Mouse (Mus musculus): Measurements from ENCODE around the gene Gpx3. TPM values are rescaled to one million over a fixed set of nuclear protein-coding genes. Genes with fewer than 3 reads are reported as not detected.

Gpx3 gene
- polyA plus RNA-seq, 1 experiment from 2014 or later: 50.2 TPM

- H3K36me3 ChIP-seq: peaks cover 39% of the 10 kb centered on the region
- 90% methylated on average over 5 of the region's 5 CpGs for WGBS
- H3K4me2 ChIP-seq: no peak overlapping the region
- H3K9ac ChIP-seq: no peak overlapping the region
- H3K27ac ChIP-seq: no peak overlapping the region
- no peaks in the 10 kb centered on the region for H3K27me3 ChIP-seq
- peaks cover 17% of the 10 kb centered on the region for H3K4me1 ChIP-seq (replicated peaks)
- no peak for ATAC-seq (ENCODE audit: low FRiP score)
- no peaks in the 10 kb centered on the region for H3K9me3 ChIP-seq
- no peak overlapping the region for H3K4me3 ChIP-seq
Measured at GRCm38 (mm10) chr11:54907259-54907658, 5.0 kb downstream of the Gpx3 start.

GRCm38 (mm10) chr11:54909273-54909672 is 7.0 kb downstream of the Gpx3 start:
- WGBS: 93% methylated on average over 11 of the region's 11 CpGs
- H3K27me3 ChIP-seq: no peaks in the 10 kb centered on the region
- no peak overlapping the region for H3K4me3 ChIP-seq
- no peak overlapping the region for H3K27ac ChIP-seq
- H3K4me2 ChIP-seq: no peak overlapping the region
- no peak for ATAC-seq (ENCODE audit: low FRiP score)
- peaks cover 3% of the 10 kb centered on the region; the same call in 1 of the 2 replicates for H3K4me1 ChIP-seq (replicated peaks)
- peaks cover 56% of the 10 kb centered on the region for H3K36me3 ChIP-seq
- H3K9me3 ChIP-seq: no peaks in the 10 kb centered on the region
- H3K9ac ChIP-seq: no peak overlapping the region

GRCm38 (mm10) chr11:54910081-54910665 is 7.9 kb downstream of the Gpx3 start:
- H3K4me3 ChIP-seq: no peak overlapping the region
- no peak overlapping the region for H3K9ac ChIP-seq
- H3K27me3 ChIP-seq: no peaks in the 10 kb centered on the region
- no peaks in the 10 kb centered on the region for H3K9me3 ChIP-seq
- H3K4me1 ChIP-seq (replicated peaks): no peaks in the 10 kb centered on the region
- WGBS: 85% methylated on average over 12 of the region's 12 CpGs
- peaks cover 65% of the 10 kb centered on the region for H3K36me3 ChIP-seq
- H3K27ac ChIP-seq: no peak overlapping the region
- ATAC-seq (ENCODE audit: low FRiP score): no peak
- H3K4me2 ChIP-seq: no peak overlapping the region

- Histone ChIP-seq H3K9ac (no peak overlapping the region), H3K4me3 (no peak overlapping the region), H3K27ac (no peak overlapping the region), H3K9me3 (no peaks in the 10 kb centered on the region), H3K4me1 (replicated peaks) (no peaks in the 10 kb centered on the region), H3K27me3 (no peaks in the 10 kb centered on the region), H3K4me2 (no peak overlapping the region), H3K36me3 (peaks cover 73% of the 10 kb centered on the region)
- no peak for ATAC-seq (ENCODE audit: low FRiP score)
- WGBS: 97% methylated on average over 3 of the region's 3 CpGs
Measured at GRCm38 (mm10) chr11:54911201-54911600, 8.9 kb downstream of the Gpx3 start.

GRCm38 (mm10) chr11:54911671-54912502 is 9.6 kb downstream of the Gpx3 start:
- Histone ChIP-seq H3K36me3 (peaks cover 80% of the 10 kb centered on the region), H3K4me1 (replicated peaks) (no peaks in the 10 kb centered on the region), H3K27ac (no peak overlapping the region), H3K9ac (no peak overlapping the region), H3K4me2 (no peak overlapping the region), H3K27me3 (no peaks in the 10 kb centered on the region), H3K4me3 (no peak overlapping the region), H3K9me3 (no peaks in the 10 kb centered on the region)
- no peak for ATAC-seq (ENCODE audit: low FRiP score)
- 96% methylated on average over 7 of the region's 7 CpGs for WGBS

- H3K27me3 ChIP-seq: no peaks in the 10 kb centered on the region
- no peak overlapping the region for H3K4me3 ChIP-seq
- WGBS: 90% methylated on average over 9 of the region's 9 CpGs
- no peaks in the 10 kb centered on the region for H3K4me1 ChIP-seq (replicated peaks)
- ATAC-seq (ENCODE audit: low FRiP score): no peak
- no peak overlapping the region for H3K4me2 ChIP-seq
- H3K9me3 ChIP-seq: no peaks in the 10 kb centered on the region
- no peak overlapping the region for H3K27ac ChIP-seq
- no peak overlapping the region for H3K9ac ChIP-seq
- peaks cover 88% of the 10 kb centered on the region for H3K36me3 ChIP-seq
Measured at GRCm38 (mm10) chr11:54912503-54913316, 10.5 kb downstream of the Gpx3 start.

GRCm38 (mm10) chr11:54913841-54914240 is 11.6 kb downstream of the Gpx3 start:
- H3K9ac ChIP-seq: no peak overlapping the region
- H3K27ac ChIP-seq: no peak overlapping the region
- no peaks in the 10 kb centered on the region for H3K27me3 ChIP-seq
- no peak overlapping the region for H3K4me2 ChIP-seq
- H3K4me3 ChIP-seq: no peak overlapping the region
- ATAC-seq (ENCODE audit: low FRiP score): no peak
- WGBS: 100% methylated on average over 5 of the region's 5 CpGs
- H3K36me3 ChIP-seq: peaks cover 91% of the 10 kb centered on the region
- H3K4me1 ChIP-seq (replicated peaks): no peaks in the 10 kb centered on the region
- no peaks in the 10 kb centered on the region for H3K9me3 ChIP-seq

GRCm38 (mm10) chr11:54917461-54917860 is 15.2 kb downstream of the Gpx3 start:
- no peak overlapping the region for H3K4me3 ChIP-seq
- 97% methylated on average over 7 of the region's 7 CpGs for WGBS
- no peak overlapping the region for H3K27ac ChIP-seq
- no peaks in the 10 kb centered on the region for H3K4me1 ChIP-seq (replicated peaks)
- H3K9ac ChIP-seq: no peak overlapping the region
- peaks cover 86% of the 10 kb centered on the region for H3K36me3 ChIP-seq
- ATAC-seq (ENCODE audit: low FRiP score): no peak
- H3K4me2 ChIP-seq: no peak overlapping the region
- H3K9me3 ChIP-seq: no peaks in the 10 kb centered on the region
- no peaks in the 10 kb centered on the region for H3K27me3 ChIP-seq

- no peaks in the 10 kb centered on the region for H3K9me3 ChIP-seq
- H3K4me1 ChIP-seq (replicated peaks): no peaks in the 10 kb centered on the region
- 83% methylated on average over 4 of the region's 4 CpGs for WGBS
- H3K36me3 ChIP-seq: peaks cover 88% of the 10 kb centered on the region
- H3K4me2 ChIP-seq: no peak overlapping the region
- H3K4me3 ChIP-seq: no peak overlapping the region
- no peak overlapping the region for H3K9ac ChIP-seq
- no peaks in the 10 kb centered on the region for H3K27me3 ChIP-seq
- no peak for ATAC-seq (ENCODE audit: low FRiP score)
- H3K27ac ChIP-seq: no peak overlapping the region
Measured at GRCm38 (mm10) chr11:54918273-54918672, 16.0 kb downstream of the Gpx3 start.

- no peak for ATAC-seq (ENCODE audit: low FRiP score)
- Histone ChIP-seq H3K9ac (no peak overlapping the region), H3K4me3 (no peak overlapping the region), H3K4me2 (no peak overlapping the region), H3K4me1 (replicated peaks) (no peaks in the 10 kb centered on the region), H3K27me3 (no peaks in the 10 kb centered on the region), H3K27ac (no peak overlapping the region), H3K36me3 (peaks cover 81% of the 10 kb centered on the region), H3K9me3 (no peaks in the 10 kb centered on the region)
- 87% methylated on average over 11 of the region's 11 CpGs for WGBS
Measured at GRCm38 (mm10) chr11:54920127-54920972, 18.1 kb downstream of the Gpx3 start.

- Histone ChIP-seq H3K36me3 (peaks cover 79% of the 10 kb centered on the region), H3K4me1 (replicated peaks) (no peaks in the 10 kb centered on the region), H3K9ac (no peak overlapping the region), H3K9me3 (no peaks in the 10 kb centered on the region), H3K4me2 (no peak overlapping the region), H3K4me3 (no peak overlapping the region), H3K27ac (no peak overlapping the region), H3K27me3 (no peaks in the 10 kb centered on the region)
- WGBS: 84% methylated on average over 6 of the region's 6 CpGs
- no peak for ATAC-seq (ENCODE audit: low FRiP score)
Measured at GRCm38 (mm10) chr11:54920973-54921580, 18.8 kb downstream of the Gpx3 start.
